Mouse (Mus musculus): ENCODE results near the gene Cep295.

DNA sequence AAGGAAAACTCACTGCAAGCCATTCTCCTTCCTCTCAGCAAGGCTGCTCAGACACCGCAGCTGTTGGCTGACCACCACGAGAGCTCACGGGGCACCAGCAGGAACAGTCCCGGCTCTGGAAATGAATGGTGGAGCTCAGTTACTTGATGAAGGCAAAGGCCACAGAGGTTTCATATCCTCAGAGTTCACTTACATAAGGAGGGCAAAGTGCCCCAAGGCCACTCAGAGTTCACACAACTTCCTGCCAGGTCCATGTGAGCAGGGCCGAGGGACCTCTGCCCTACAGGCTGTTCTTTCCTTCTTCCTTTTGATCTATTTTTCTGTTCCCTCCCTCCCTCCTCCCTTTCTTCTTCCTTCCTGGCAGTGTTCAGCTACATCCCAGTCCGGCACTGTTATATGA is 56.2 kb downstream of the Cep295 start:
- TF ChIP-seq EP300 (IDR thresholded peaks at IDR 0.05; ENCODE audit: low read depth) (no peak), CTCF (IDR thresholded peaks at IDR 0.05; ENCODE audit: low read depth) (no peak)
